Mouse (Mus musculus) stomach, embryonic 14.5 days (tissue): ENCODE measurements around the gene Gmpr2. TPM values are rescaled to one million over a fixed set of nuclear protein-coding genes. Genes with fewer than 3 reads are reported as not detected.

Source experiments
- ATAC-seq: fragments of 200-750 bp; cut with Nextera tagmentation; 2 replicates; pipeline ENCODE4 v1.8.0; 2017; ENCODE audit warnings: low read depth, moderate TSS enrichment; ENCODE audit not compliant: insufficient number of reproducible peaks, insufficient read depth, low FRiP score
- H3K27ac ChIP-seq: fragments of 300-500 bp; sonication (generic); 2 replicates; pipeline ENCODE4 v1.5.1; 2014; ENCODE audit warnings: mild to moderate bottlenecking, low read length, moderate library complexity, mixed read lengths
- H3K27me3 ChIP-seq: fragments of 300-500 bp; sonication (generic); 2 replicates; pipeline ENCODE4 v1.6.1; 2014; ENCODE audit warnings: low read length, control low read depth, mixed read lengths; ENCODE audit not compliant: control insufficient read depth, insufficient read depth
- H3K36me3 ChIP-seq: fragments of 300-500 bp; sonication (generic); 2 replicates; pipeline ENCODE4 v1.6.1; 2014; ENCODE audit warnings: mild to moderate bottlenecking, control low read depth, low read length, moderate library complexity, mixed read lengths; ENCODE audit not compliant: control insufficient read depth, insufficient read depth
- H3K4me1 ChIP-seq: fragments of 300-500 bp; sonication (generic); 2 replicates; pipeline ENCODE4 v1.6.1; 2014; ENCODE audit warnings: low read length, control low read depth, mixed read lengths; ENCODE audit not compliant: control insufficient read depth, insufficient read depth
- H3K4me2 ChIP-seq: fragments of 300-500 bp; sonication (generic); replicated peaks from 2 replicates; pipeline ENCODE4 v1.6.1; 2014; ENCODE audit warnings: low read depth, low read length, control low read depth
- H3K4me3 ChIP-seq: fragments of 300-500 bp; sonication (generic); 2 replicates; pipeline ENCODE4 v1.5.1; 2014; ENCODE audit warnings: low read depth, low read length, control low read depth
- H3K9ac ChIP-seq: fragments of 300-500 bp; sonication (generic); replicated peaks from 2 replicates; pipeline ENCODE4 v1.6.1; 2014; ENCODE audit warnings: low read depth, mild to moderate bottlenecking, control low read depth, low read length, moderate library complexity, mixed read lengths
- H3K9me3 ChIP-seq: fragments of 300-500 bp; sonication (generic); 2 replicates; pipeline ENCODE4 v1.6.1; 2016; ENCODE audit warnings: low read depth, low read length, control low read depth; ENCODE audit not compliant: control insufficient read depth
- WGBS: fragments of 180-500 bp; shearing (Covaris S2); extraction: QIAGEN DNeasy Blood & Tissue Kit; methylation state at CpG from one replicate; pipeline ENCODE4 v1.1.7; 2014; 5-methylcytosine and 5-hydroxymethylcytosine counted together
- polyA plus RNA-seq: library from polyadenylated mRNA; unstranded; fragments of >200 nt; fragmentation: Nextera tagmentation; extraction: Ambion mirVana; gene quantifications from 2 replicates; pipeline ENCODE4 v1.2.1, GENCODE M21; 2014

Gmpr2 gene
- polyA plus RNA-seq, 1 experiment from 2014 or later: 63.6 TPM

GRCm38 (mm10) chr14:55659960-55660573 is 11.7 kb upstream of the Gmpr2 start, which contains the start of gene Mdp1:
Mdp1 (minus strand) TSS chr14:55660508.
- H3K4me3 ChIP-seq: peak within 1 kb of the TSS; percentile 84
- ATAC-seq: peak; percentile 92
- H3K9ac ChIP-seq: peak within 1 kb of the TSS; percentile 69
- H3K27ac ChIP-seq: peak within 1 kb of the TSS; percentile 61; the same call in 1 of the 2 replicates
- 0 out of 2 replicates have a peak, but pooled peaks cover 6% of the 10 kb centered on the region for H3K4me1 ChIP-seq
- peaks cover 28% of the 10 kb centered on the region for H3K36me3 ChIP-seq
- under 1% methylated on average over 39 of the region's 39 CpGs for WGBS
- H3K4me2 ChIP-seq: peak within 1 kb of the TSS; percentile 54
- H3K9me3 ChIP-seq: no peaks in the 10 kb centered on the region
- H3K27me3 ChIP-seq: no peaks in the 10 kb centered on the region

GRCm38 (mm10) chr14:55660636-55661035 is 11.1 kb upstream of the Gmpr2 start:
- ATAC-seq: no peak; the same call in 1 of the 2 replicates
- peak overlapping the region; percentile 84 for H3K4me3 ChIP-seq
- H3K27me3 ChIP-seq: no peaks in the 10 kb centered on the region
- no peak overlapping the region for H3K9ac ChIP-seq
- H3K27ac ChIP-seq: no peak overlapping the region
- no peaks in the 10 kb centered on the region for H3K9me3 ChIP-seq
- H3K36me3 ChIP-seq: peaks cover 28% of the 10 kb centered on the region
- H3K4me2 ChIP-seq: peak overlapping the region; percentile 54
- 44% methylated on average over 2 of the region's 2 CpGs for WGBS
- H3K4me1 ChIP-seq: 0 out of 2 replicates have a peak, but pooled peaks cover 6% of the 10 kb centered on the region

- H3K27ac ChIP-seq: peak overlapping the region; percentile 70; the same call in 1 of the 2 replicates
- peak overlapping the region; percentile 64 for H3K9ac ChIP-seq
- no peaks in the 10 kb centered on the region for H3K9me3 ChIP-seq
- H3K36me3 ChIP-seq: peaks cover 23% of the 10 kb centered on the region
- peak; percentile 28 for ATAC-seq
- under 1% methylated on average over 12 of the region's 12 CpGs for WGBS
- peak overlapping the region; percentile 85 for H3K4me2 ChIP-seq
- no peaks in the 10 kb centered on the region for H3K27me3 ChIP-seq
- 0 out of 2 replicates have a peak, but pooled peaks cover 9% of the 10 kb centered on the region for H3K4me1 ChIP-seq
- peak overlapping the region; percentile 83 for H3K4me3 ChIP-seq
Measured at GRCm38 (mm10) chr14:55671486-55671832, 282 bp upstream of the Gmpr2 start.

GRCm38 (mm10) chr14:55672741-55673060 is 960 bp downstream of the Gmpr2 start:
- H3K9me3 ChIP-seq: no peaks in the 10 kb centered on the region
- H3K27me3 ChIP-seq: no peaks in the 10 kb centered on the region
- peak overlapping the region; percentile 83 for H3K4me3 ChIP-seq
- no peak for ATAC-seq
- 73% methylated on average over 7 of the region's 7 CpGs for WGBS
- H3K27ac ChIP-seq: no peak overlapping the region
- H3K4me1 ChIP-seq: 0 out of 2 replicates have a peak, but pooled peaks cover 9% of the 10 kb centered on the region
- peaks cover 31% of the 10 kb centered on the region for H3K36me3 ChIP-seq
- peak overlapping the region; percentile 64; the same call in 1 of the 2 replicates for H3K9ac ChIP-seq
- H3K4me2 ChIP-seq: peak overlapping the region; percentile 66

GRCm38 (mm10) chr14:55677615-55678014 is 5.9 kb downstream of the Gmpr2 start:
- Histone ChIP-seq H3K9ac (no peak overlapping the region), H3K27me3 (no peaks in the 10 kb centered on the region), H3K36me3 (peaks cover 53% of the 10 kb centered on the region), H3K4me1 (0 out of 2 replicates have a peak, but pooled peaks cover 10% of the 10 kb centered on the region), H3K4me2 (no peak overlapping the region), H3K4me3 (no peak overlapping the region), H3K9me3 (no peaks in the 10 kb centered on the region), H3K27ac (no peak overlapping the region)
- ATAC-seq: no peak
- 86% methylated on average over 4 of the region's 4 CpGs for WGBS

GRCm38 (mm10) chr14:55681160-55682117 is 9.7 kb downstream of the Gmpr2 start, which contains the start of gene Tinf2:
Tinf2 (minus strand) TSS chr14:55681820.
- H3K27me3 ChIP-seq: no peaks in the 10 kb centered on the region
- under 1% methylated on average over 66 of the region's 66 CpGs for WGBS
- H3K9ac ChIP-seq: peak within 1 kb of the TSS; percentile 77
- peak within 1 kb of the TSS; percentile 83 for H3K4me3 ChIP-seq
- peak within 1 kb of the TSS; percentile 62 for H3K4me2 ChIP-seq
- H3K36me3 ChIP-seq: peaks cover 38% of the 10 kb centered on the region
- H3K9me3 ChIP-seq: no peaks in the 10 kb centered on the region
- ATAC-seq: peak; percentile 97
- H3K27ac ChIP-seq: peak within 1 kb of the TSS; percentile 83
- 0 out of 2 replicates have a peak, but pooled peaks cover 7% of the 10 kb centered on the region for H3K4me1 ChIP-seq

- H3K4me1 ChIP-seq: 0 out of 2 replicates have a peak, but pooled peaks cover 7% of the 10 kb centered on the region
- ATAC-seq: peak; percentile 17; the same call in 1 of the 2 replicates
- no peaks in the 10 kb centered on the region for H3K9me3 ChIP-seq
- H3K9ac ChIP-seq: no peak overlapping the region; the same call in 1 of the 2 replicates
- H3K4me2 ChIP-seq: peak overlapping the region; percentile 62
- 14% methylated on average over 3 of the region's 3 CpGs for WGBS
- peak overlapping the region; percentile 83 for H3K4me3 ChIP-seq
- peaks cover 31% of the 10 kb centered on the region for H3K36me3 ChIP-seq
- H3K27me3 ChIP-seq: no peaks in the 10 kb centered on the region
- H3K27ac ChIP-seq: peak overlapping the region; percentile 83
Measured at GRCm38 (mm10) chr14:55682118-55682493, 10.4 kb downstream of the Gmpr2 start.

GRCm38 (mm10) chr14:55689433-55689832 is 17.7 kb downstream of the Gmpr2 start:
- 66% methylated on average over 10 of the region's 10 CpGs for WGBS
- Histone ChIP-seq H3K4me3 (no peak overlapping the region), H3K4me2 (no peak overlapping the region), H3K27me3 (no peaks in the 10 kb centered on the region), H3K27ac (no peak overlapping the region), H3K9me3 (no peaks in the 10 kb centered on the region), H3K9ac (no peak overlapping the region), H3K36me3 (no peaks in the 10 kb centered on the region), H3K4me1 (no peaks in the 10 kb centered on the region)
- ATAC-seq: no peak
